Mouse (Mus musculus): ENCODE measurements around the gene St5.

GRCm38 (mm10) chr7:109747747-109748146 lies 44.3 kb upstream of the St5 start:
- TF ChIP-seq CTCF (IDR thresholded peaks at IDR 0.05; ENCODE audit: extremely low read depth, insufficient read depth, insufficient read length, insufficient replicate concordance) (no peak), POLR2A (IDR thresholded peaks at IDR 0.05; ENCODE audit: low read depth, low read length) (no peak)

Measured in spleen, adult 2 months (tissue).